Mouse (Mus musculus): ENCODE data around the gene Gm6525.

GRCm38 (mm10) chr3:84127431-84127830 lies 46.5 kb upstream of the Gm6525 start:
- TF ChIP-seq CTCF (IDR thresholded peaks at IDR 0.05; ENCODE audit: borderline replicate concordance, control insufficient read depth, extremely low read depth, insufficient read depth, low read length, poor library complexity): no peak
- no peak for TF ChIP-seq POLR2A (IDR thresholded peaks at IDR 0.05; ENCODE audit: control insufficient read depth, extremely low read depth, insufficient read depth, low read length, poor library complexity)

All from thymus, adult 2 months (tissue).